Mouse (Mus musculus) cerebellum, adult 9-10 months (tissue): ENCODE data around the gene Heca.
"Not testable (repeated sequence)": the region's sequence is repeated elsewhere in the genome, so short reads cannot be mapped to it uniquely, and the experiment has no call there.

Source experiments
- DNase-seq: peaks from one replicate; pipeline ENCODE4 v3.0.0; 2022

Gene Heca

GRCm38 (mm10) chr10:17878002-17878919 lies 69.6 kb downstream of the Heca start:
- no peak for DNase-seq

- peak; percentile 49 for DNase-seq
Measured at GRCm38 (mm10) chr10:17869822-17870662, 77.8 kb downstream of the Heca start.

DNA sequence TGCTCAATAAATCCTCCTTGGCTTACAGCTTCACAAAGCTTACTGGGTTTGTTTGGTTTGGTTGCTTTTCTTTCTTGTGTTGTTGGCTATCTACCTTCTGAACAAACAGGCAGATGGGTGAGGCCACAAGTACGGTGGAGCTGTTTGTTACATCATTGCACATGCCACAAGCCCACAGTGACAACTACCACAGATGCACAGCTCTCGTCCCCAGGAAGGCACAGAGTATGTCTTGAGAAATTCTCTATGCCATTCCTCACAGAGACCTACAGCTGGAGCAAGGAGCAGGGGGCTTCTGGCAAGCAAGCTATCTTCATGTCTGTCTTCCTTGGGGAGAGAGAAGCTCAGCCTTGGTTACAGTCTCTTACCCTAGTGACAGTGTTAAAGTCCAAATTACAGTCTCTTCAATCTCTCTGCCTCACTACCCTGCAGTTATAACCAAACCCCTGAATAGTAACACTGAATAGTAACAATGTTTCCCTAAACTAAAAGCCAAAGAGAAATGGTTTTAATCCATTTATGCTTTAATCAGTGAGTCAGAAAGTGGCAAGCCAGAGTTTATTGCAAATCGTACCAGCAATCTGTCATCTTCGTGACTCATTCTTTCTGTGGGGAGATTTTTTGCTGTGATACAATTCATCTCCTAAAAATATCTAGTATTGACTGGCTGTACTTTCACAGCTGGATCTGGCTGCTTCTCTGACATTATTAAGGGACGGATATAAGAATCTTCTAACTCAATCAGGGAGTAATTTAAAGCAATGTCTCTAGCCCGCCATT lies 87.0 kb downstream of the Heca start:
- no peak for DNase-seq

DNA sequence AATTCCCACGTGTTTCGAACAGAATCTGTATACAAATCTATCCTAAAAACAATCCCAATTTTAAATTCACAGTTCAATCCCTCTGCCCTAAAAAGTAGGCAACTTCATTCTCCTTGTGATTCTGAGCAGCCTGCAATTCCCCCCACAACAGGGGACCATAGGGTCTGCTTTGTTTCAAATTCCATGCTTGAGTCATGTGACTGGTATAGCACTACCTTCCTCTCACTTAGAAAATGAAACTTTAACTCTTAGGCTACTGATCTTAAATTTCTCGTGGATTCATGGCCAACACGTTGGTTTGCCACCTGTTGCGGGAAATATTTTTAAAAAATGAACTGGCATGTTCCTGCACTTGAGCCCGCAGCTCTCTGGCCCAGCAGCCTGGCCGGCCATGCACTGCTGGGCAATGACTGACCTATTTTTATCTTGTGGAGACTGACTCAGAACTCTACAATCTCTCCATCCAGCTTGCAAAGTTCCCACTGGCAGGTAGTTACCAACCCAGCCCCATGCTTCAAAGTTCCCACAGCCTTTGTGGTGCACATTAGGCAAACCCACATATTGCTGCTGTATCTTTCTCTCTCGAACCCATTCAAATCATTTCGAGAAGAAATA lies 90.1 kb downstream of the Heca start:
- DNase-seq = no peak

DNA sequence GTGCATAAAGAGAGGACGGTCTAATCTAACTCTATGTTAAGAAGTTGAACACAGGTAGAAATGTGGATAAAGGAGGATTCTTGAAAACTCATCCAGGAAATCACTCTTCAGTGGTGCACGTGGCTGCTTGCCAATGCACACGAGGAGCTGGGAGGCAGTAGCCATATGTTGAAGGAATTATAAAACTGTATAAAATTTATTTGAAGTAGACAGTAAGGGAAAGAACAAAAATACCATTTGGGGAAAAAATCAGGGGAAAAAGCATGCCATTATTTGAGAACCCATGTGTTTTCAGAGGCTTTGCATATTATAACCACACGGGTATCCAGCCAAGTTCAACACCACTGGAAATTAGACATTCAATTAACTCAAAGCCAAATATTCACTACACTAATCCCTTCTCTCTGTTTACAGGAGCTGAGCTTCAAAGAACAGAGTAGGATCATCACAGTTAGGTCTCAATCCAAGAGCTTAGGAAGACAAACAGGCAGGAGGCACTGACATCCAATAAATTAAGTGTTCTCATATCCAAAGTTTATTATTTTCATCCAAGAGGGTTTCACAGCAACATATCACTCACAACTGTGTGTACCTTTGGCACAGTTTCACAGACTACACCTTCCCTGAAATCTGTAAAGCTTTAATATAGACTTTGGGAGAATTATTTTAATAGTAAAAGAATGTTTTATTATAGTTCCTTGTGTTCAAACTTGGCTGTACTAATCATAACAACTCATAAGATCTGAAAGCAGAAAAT lies 102.9 kb downstream of the Heca start:
- DNase-seq = no peak

- DNase-seq = no peak
Measured at GRCm38 (mm10) chr10:17842030-17842429, 105.8 kb downstream of the Heca start.

GRCm38 (mm10) chr10:17836275-17836674 lies 111.6 kb downstream of the Heca start:
- DNase-seq = no peak

DNA sequence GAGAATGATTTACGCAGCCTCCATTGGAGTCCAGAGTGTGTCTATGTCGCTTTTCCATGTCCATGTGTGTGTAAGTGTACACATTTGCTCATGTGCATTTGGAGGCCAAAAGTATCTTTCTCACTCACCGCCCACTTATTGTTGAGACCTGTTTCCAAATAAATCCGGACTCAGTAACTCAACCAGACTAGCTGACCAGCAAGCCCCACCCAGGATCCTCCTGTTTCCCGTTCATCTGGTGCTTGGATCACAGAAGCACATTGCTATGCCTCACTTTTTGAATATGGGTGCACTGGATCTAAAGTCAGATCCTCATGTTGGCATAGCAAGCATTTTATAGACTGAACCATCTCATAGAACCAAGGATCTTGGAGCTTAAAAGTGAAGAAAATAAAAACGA lies 112.8 kb downstream of the Heca start:
- DNase-seq = no peak

DNA sequence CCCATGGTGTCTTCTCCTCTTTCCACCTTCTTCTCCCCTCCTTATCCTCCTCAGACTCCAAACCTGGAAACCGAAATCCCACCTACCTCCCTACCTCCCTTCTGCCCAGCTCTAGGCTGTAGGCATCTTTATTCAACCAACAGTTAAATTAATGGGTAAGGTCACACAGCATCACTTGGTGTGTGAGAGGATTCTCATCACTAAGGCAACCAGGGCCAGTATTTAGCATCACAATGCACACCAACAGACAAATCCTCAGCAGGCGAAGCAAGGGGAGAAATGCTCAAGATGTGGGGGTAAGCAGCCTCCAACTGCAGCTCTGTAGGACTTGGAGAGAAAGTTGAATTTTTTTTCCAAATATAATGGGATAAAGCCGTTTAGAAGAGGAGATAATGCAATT lies 116.8 kb downstream of the Heca start:
- DNase-seq = no peak

DNA sequence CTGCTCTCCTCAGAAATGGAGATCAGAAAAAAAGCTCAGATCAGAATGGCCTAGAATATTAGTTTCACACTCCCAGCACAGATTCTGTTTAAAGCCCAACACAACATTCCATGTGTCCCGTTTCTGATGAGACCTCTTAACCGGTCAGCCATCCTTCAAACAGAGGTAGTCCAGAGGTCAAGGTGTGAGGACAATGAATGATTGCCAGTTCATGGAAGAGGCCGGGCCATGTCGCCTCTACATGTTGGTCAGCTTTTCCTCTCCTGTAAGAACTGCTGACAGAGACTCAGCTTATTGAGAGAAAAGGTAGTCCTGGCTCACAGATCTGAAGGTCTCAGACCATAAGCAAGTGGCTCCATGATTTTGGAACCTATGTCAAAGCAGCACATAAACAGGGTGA lies 118.7 kb downstream of the Heca start:
- no peak for DNase-seq

DNA sequence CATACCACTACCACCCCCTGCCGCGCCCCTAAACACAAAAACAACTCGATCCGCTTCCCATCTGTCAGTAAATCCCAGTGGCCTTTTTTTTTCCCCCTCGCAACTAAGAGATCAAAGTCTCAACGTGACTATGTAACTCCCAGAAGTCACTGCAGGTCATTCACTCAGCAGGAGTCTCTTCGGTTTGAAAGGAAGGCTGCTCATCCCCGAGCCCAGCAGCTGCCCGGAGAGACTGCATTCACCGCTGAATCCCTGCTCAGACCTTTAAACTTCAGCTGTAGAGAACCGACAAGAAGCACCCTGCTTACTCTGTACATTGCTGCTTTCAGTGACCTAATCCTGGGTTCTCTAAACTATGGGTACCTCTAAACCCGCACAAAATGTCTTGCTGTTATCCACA lies 120.5 kb downstream of the Heca start:
- no peak for DNase-seq

- not testable (repeated sequence) for DNase-seq
Measured at GRCm38 (mm10) chr10:17820422-17820821, 127.4 kb downstream of the Heca start.
